8 mouse cellular contexts compared by ENCODE assay signal in genomic region chr4:63560079-63560478, GRCm38 (mm10). TPM values are rescaled to one million over a fixed set of nuclear protein-coding genes. Genes with fewer than 3 reads are reported as not detected.
A peak's percentile ranks its signal among the peaks of the same experiment; 100 is the strongest.
DNase-seq lines count a peak whose midpoint lies in the region; TF ChIP-seq lines count a peak whose summit lies in the region.

No protein-coding gene starts in this region.

- no peak overlapping the region for H3K27ac ChIP-seq in CH12.LX (ENCODE audit: insufficient read depth, low read depth)
- no peak overlapping the region for H3K27ac ChIP-seq in left cerebral cortex, adult 2 months

- no peak for TF ChIP-seq EP300 in CH12.LX (IDR thresholded peaks at IDR 0.05; ENCODE audit: low read length)

- peak; percentile 95 for DNase-seq in heart, adult 11 months
- no peak for DNase-seq in heart, adult 9 months (ENCODE audit: low spot score in 2 of 2)
- peak; percentile 53 for DNase-seq in CH12.LX (ENCODE audit: extremely low read depth)
- DNase-seq in heart, postnatal 14 days, result peak; percentile 27 to 31
- DNase-seq in gastrocnemius, adult 8-10 months (ENCODE audit: low spot score in 2 of 2), result no peak
- DNase-seq in left cerebral cortex, postnatal 36 days (ENCODE audit: low spot score in 2 of 2), result no peak
- no peak for DNase-seq in left cerebral cortex, adult 2 months (ENCODE audit: extremely low spot score in 1 of 2, low spot score in 2 of 2)

- peak overlapping the region; percentile 82 for H3K4me2 ChIP-seq in CH12.LX (ENCODE audit: insufficient read depth, low read depth, poor library complexity, severe bottlenecking)

- peak; percentile 71 for TF ChIP-seq RAD21 in CH12.LX (IDR thresholded peaks at IDR 0.05; ENCODE audit: low read depth, low read length)

- H3K27me3 ChIP-seq in CH12.LX (replicated peaks), result no peaks in the 10 kb centered on the region
- peaks cover 32% of the 10 kb centered on the region for H3K27me3 ChIP-seq in megakaryocyte, embryonic 14.5 days (replicated peaks)

- intact Hi-C loops in heart, postnatal 14 days (cut with DNase I), result no loop called here
- intact Hi-C loops in left cerebral cortex, postnatal 36 days (cut with DNase I), result no loop called here
- intact Hi-C loops in left cerebral cortex, adult 2 months (cut with DNase I), result loop anchor here (5.0 kb wide), 2 partner anchors 122 to 143 kb away; no protein-coding TSS in a partner anchor

- TF ChIP-seq POLR2A in CH12.LX (IDR thresholded peaks at IDR 0.05; ENCODE audit: low read depth, low read length), result no peak

- H3K4me3 ChIP-seq in CH12.LX (replicated peaks in 1 of 3; ENCODE audit: low read depth in 2 of 3, low read length in 2 of 3, poor library complexity in 1 of 3), result peak overlapping the region in 1 of 3 experiments; percentile 77
- peak overlapping the region; percentile 92 for H3K4me3 ChIP-seq in megakaryocyte, embryonic 14.5 days (replicated peaks)
- no peak overlapping the region for H3K4me3 ChIP-seq in left cerebral cortex, adult 2 months

- in situ Hi-C loops in CH12.LX (cut with MboI; ENCODE audit: low pct_ligation_motif_present, low pct_unique_long_range_greater_than_20kb, low sequenced_read_pairs), result loop anchor here (5.0 to 25.0 kb wide), 3 partner anchors 58 to 348 kb away; partner anchors contain the start of gene Col27a1

- peaks cover 35 to 69% of the 10 kb centered on the region in 2 experiments for H3K4me1 ChIP-seq in CH12.LX (ENCODE audit: control insufficient read depth in 1 of 2, insufficient read depth in 2 of 2)
- peaks cover 62% of the 10 kb centered on the region for H3K4me1 ChIP-seq in megakaryocyte, embryonic 14.5 days

- no peaks in the 10 kb centered on the region for H3K79me2 ChIP-seq in CH12.LX (replicated peaks; ENCODE audit: control insufficient read depth, extremely low read depth, insufficient read depth, poor library complexity, severe bottlenecking)

- peak in 1 of 2 experiments; percentile 67; a peak in 2 of 4 replicates for TF ChIP-seq CTCF in CH12.LX (conservative IDR thresholded peaks at IDR 0.05 in 1 of 2, IDR thresholded peaks at IDR 0.05 in 1 of 2; ENCODE audit: low read depth in 2 of 2, low read length in 2 of 2)
- no peak for TF ChIP-seq CTCF in left cerebral cortex, adult 2 months (IDR thresholded peaks at IDR 0.05)

- peaks cover 16 to 34% of the 10 kb centered on the region in 2 experiments for H3K36me3 ChIP-seq in CH12.LX (replicated peaks in 1 of 2; ENCODE audit: control insufficient read depth in 1 of 2, insufficient read depth in 1 of 2, low read length in 1 of 2)
- H3K36me3 ChIP-seq in megakaryocyte, embryonic 14.5 days (replicated peaks; ENCODE audit: low read length), result peaks cover 42% of the 10 kb centered on the region

- dilution Hi-C loops in CH12.LX (cut with MboI; ENCODE audit: extremely low pct_ligation_motif_present, extremely low pct_unique_long_range_greater_than_20kb, low sequenced_read_pairs), result no loop called here

- H3K9me3 ChIP-seq in CH12.LX (replicated peaks; ENCODE audit: low read length), result no peaks in the 10 kb centered on the region
- H3K9me3 ChIP-seq in megakaryocyte, embryonic 14.5 days, result no peaks in the 10 kb centered on the region

- peak overlapping the region; percentile 24; the same call in 1 of the 2 replicates for H3K9ac ChIP-seq in CH12.LX (ENCODE audit: insufficient read depth, low read depth)

TF ChIP-seq in CH12.LX, 34 proteins besides CTCF, POLR2A, EP300 and RAD21:
- TF ChIP-seq MAZ (IDR thresholded peaks at IDR 0.05; ENCODE audit: low read depth, low read length) (peak; percentile 28; the same call in 1 of the 2 replicates), SIN3A (IDR thresholded peaks at IDR 0.05; ENCODE audit: low read length) (peak; percentile 29; the same call in 1 of the 2 replicates), NRF1 (IDR thresholded peaks at IDR 0.05; ENCODE audit: low read depth, low read length) (peak; percentile 42), MEF2A (IDR thresholded peaks at IDR 0.05; ENCODE audit: borderline replicate concordance, low read depth, low read length) (0 out of 2 replicates have a peak, but pooled peaks have one; percentile 15), SMC3 (IDR thresholded peaks at IDR 0.05; ENCODE audit: low read depth, low read length) (peak; percentile 69), BHLHE40 (IDR thresholded peaks at IDR 0.05; ENCODE audit: low read depth, low read length) (no peak), ZC3H11A (IDR thresholded peaks at IDR 0.05; ENCODE audit: low read depth, low read length) (peak; percentile 28; the same call in 1 of the 2 replicates), TCF12 (IDR thresholded peaks at IDR 0.05; ENCODE audit: low read depth, low read length) (0 out of 2 replicates have a peak, but pooled peaks have one; percentile 11), UBTF (IDR thresholded peaks at IDR 0.05; ENCODE audit: low read depth, low read length) (0 out of 2 replicates have a peak, but pooled peaks have one; percentile 39), GABPA (IDR thresholded peaks at IDR 0.05; ENCODE audit: insufficient replicate concordance, low read depth, low read length) (no peak)

RNA-seq across cellular contexts. Expression of gene Tmem268, which starts 1.5 kb away (rescaled TPM):
- 9.4 TPM in 2 replicates for total RNA-seq in CH12.LX (2012; rRNA removed)
- total RNA-seq in CH12.LX (2014; rRNA removed), result 8.3 and 9.9 TPM in 2 replicates
- polyA plus RNA-seq in CH12.LX (2012; ENCODE audit: insufficient read length, low read depth), result 10.5 and 11.1 TPM in 2 replicates
- total RNA-seq in heart, postnatal 14 days (2021), result 1 to 10 TPM; 6.8 to 9.5 TPM
- polyA plus RNA-seq in megakaryocyte, embryonic 14.5 days (2012; ENCODE audit: insufficient read depth, low replicate concordance), result 0.66 TPM in 1 of 2 replicates, not detected in the other
- total RNA-seq in gastrocnemius, adult 8-10 months (2022), result 10 to 100 TPM; 18.9 to 20.8 (median 20.1) TPM
- total RNA-seq in left cerebral cortex, postnatal 36 days (2021), result 10 to 100 TPM; 14.0 to 14.6 TPM
- total RNA-seq in left cerebral cortex, adult 2 months (2021), result 10 to 100 TPM; 10.2 to 11.3 TPM

RNA-seq across cellular contexts. Expression of gene Atp6v1g1, which starts 15.5 kb away (rescaled TPM):
- total RNA-seq in CH12.LX (2012; rRNA removed) (70.4 and 78.7 TPM in 2 replicates), CH12.LX (2014; rRNA removed) (143 and 154 TPM in 2 replicates)
- polyA plus RNA-seq in CH12.LX (2012; ENCODE audit: insufficient read length, low read depth), result 95.1 and 111 TPM in 2 replicates
- total RNA-seq in heart, postnatal 14 days (2021), result 100 to 1,000 TPM; 149 to 156 TPM
- 12.2 and 191 TPM in 2 replicates for polyA plus RNA-seq in megakaryocyte, embryonic 14.5 days (2012; ENCODE audit: insufficient read depth, low replicate concordance)
- total RNA-seq in gastrocnemius, adult 8-10 months (2022), result 100 to 1,000 TPM; 268 to 323 (median 295) TPM
- total RNA-seq in left cerebral cortex, postnatal 36 days (2021), result 100 to 1,000 TPM; 133 to 150 TPM
- 100 to 1,000 TPM; 142 to 143 TPM for total RNA-seq in left cerebral cortex, adult 2 months (2021)

RNA-seq across cellular contexts. Expression of gene Gm11213, which starts 45.0 kb away (rescaled TPM):
- total RNA-seq in CH12.LX (2012; rRNA removed), result not detected in 2 replicates
- not detected in 2 replicates for total RNA-seq in CH12.LX (2014; rRNA removed)
- not detected in 2 replicates for polyA plus RNA-seq in CH12.LX (2012; ENCODE audit: insufficient read length, low read depth)
- total RNA-seq in heart, postnatal 14 days (2021), result not detected
- not detected in 2 replicates for polyA plus RNA-seq in megakaryocyte, embryonic 14.5 days (2012; ENCODE audit: insufficient read depth, low replicate concordance)
- not detected for total RNA-seq in gastrocnemius, adult 8-10 months (2022)
- total RNA-seq in left cerebral cortex, postnatal 36 days (2021), result not detected
- not detected for total RNA-seq in left cerebral cortex, adult 2 months (2021)

Comparison
In these comparisons a context has a peak if more than half of its experiments do, and no peak if none do; other contexts are left out.
1. DNase-seq: peak in heart, adult 11 months (single experiment), CH12.LX (single experiment) and heart, postnatal 14 days (2 of 2); none in heart, adult 9 months (0 of 2), gastrocnemius, adult 8-10 months (0 of 2), left cerebral cortex, postnatal 36 days (0 of 2) and left cerebral cortex, adult 2 months (0 of 2).